Mouse (Mus musculus) G1E (cell line): ENCODE measurements at regions not wholly inside any gene's neighbourhood (a gene's known extent, or its start where the extent isn't known, plus 50 kb on each side); places are given as distances from the start of the nearest gene placed in this dataset.

Source experiments
- ATAC-seq: 2 replicates; pipeline ENCODE4 v1.8.0; 2016; ENCODE audit warnings: mild to moderate bottlenecking; ENCODE audit not compliant: insufficient number of reproducible peaks, poor library complexity, low FRiP score, severe bottlenecking; ENCODE audit errors: extremely low read depth
- DNase-seq: peaks from one replicate; pipeline ENCODE4 v3.0.0; 2012; ENCODE audit warnings: low spot score
- H3K27me3 ChIP-seq: 2 replicates; pipeline ENCODE4 v1.6.1; 2012; ENCODE audit warnings: mild to moderate bottlenecking, low read length, inconsistent platforms; ENCODE audit not compliant: insufficient read depth
- H3K36me3 ChIP-seq: replicated peaks from 2 replicates; pipeline ENCODE3; 2012; ENCODE audit warnings: mild to moderate bottlenecking, inconsistent platforms
- H3K4me1 ChIP-seq: 2 replicates; pipeline ENCODE4 v1.6.1; 2012; ENCODE audit warnings: low read depth, low read length, inconsistent platforms, mixed read lengths; ENCODE audit not compliant: insufficient read depth
- H3K4me3 ChIP-seq: 2 replicates; pipeline ENCODE4 v1.5.1; 2012; ENCODE audit warnings: low read depth, mild to moderate bottlenecking, inconsistent platforms, low read length, moderate library complexity, mixed read lengths
- H3K9me3 ChIP-seq: replicated peaks from 2 replicates; pipeline ENCODE4 v1.6.1; 2012; ENCODE audit warnings: inconsistent platforms
- CTCF ChIP-seq: IDR thresholded peaks from 2 replicates; pipeline ENCODE4 v1.5.1; 2012; ENCODE audit warnings: low read depth, low read length, inconsistent platforms, mixed read lengths
- GATA1 ChIP-seq: IDR thresholded peaks from 2 replicates; pipeline ENCODE4 v1.6.1; 2012; ENCODE audit warnings: borderline replicate concordance, low read length, inconsistent platforms, mixed read lengths
- GATA2 ChIP-seq: IDR thresholded peaks from 2 replicates; pipeline ENCODE4 v1.6.1; 2012; ENCODE audit warnings: low read depth, low read length, inconsistent platforms, borderline replicate concordance
- POLR2AphosphoS5 ChIP-seq: IDR thresholded peaks from 2 replicates; pipeline ENCODE4 v1.6.1; 2012; ENCODE audit warnings: low read depth, low read length, inconsistent platforms; ENCODE audit not compliant: insufficient replicate concordance
- TAL1 ChIP-seq: conservative IDR thresholded peaks from 2 replicates; pipeline ENCODE4 v1.6.1; 2012; ENCODE audit warnings: low read depth, low read length, inconsistent platforms, mixed read lengths

GRCm38 (mm10) chr12:9469655-9470470 lies 100.1 kb upstream of the Osr1 start:
- Histone ChIP-seq H3K36me3 (no peaks in the 10 kb centered on the region), H3K4me3 (no peak overlapping the region), H3K9me3 (no peaks in the 10 kb centered on the region), H3K4me1 (no peaks in the 10 kb centered on the region), H3K27me3 (no peaks in the 10 kb centered on the region)
- TF ChIP-seq GATA1: no peak
- ATAC-seq (no peak), DNase-seq (no peak)

- TF ChIP-seq CTCF: no peak
- no peak for TF ChIP-seq POLR2AphosphoS5
- TF ChIP-seq GATA1: no peak
- no peak for TF ChIP-seq TAL1
- no peak for TF ChIP-seq GATA2
- no peaks in the 10 kb centered on the region for H3K9me3 ChIP-seq
- H3K27me3 ChIP-seq: no peaks in the 10 kb centered on the region
- no peaks in the 10 kb centered on the region for H3K36me3 ChIP-seq
- no peaks in the 10 kb centered on the region for H3K4me1 ChIP-seq
- ATAC-seq (no peak), DNase-seq (no peak)
- H3K4me3 ChIP-seq: no peak overlapping the region
These were observed 94.1 kb upstream of the Osr1 start for GRCm38 (mm10) chr12:9475836-9476235.

GRCm38 (mm10) chr12:9478201-9478600 lies 91.7 kb upstream of the Osr1 start:
- DNase-seq (no peak), ATAC-seq (no peak)
- H3K4me3 ChIP-seq: no peak overlapping the region
- no peaks in the 10 kb centered on the region for H3K27me3 ChIP-seq
- no peaks in the 10 kb centered on the region for H3K36me3 ChIP-seq
- TF ChIP-seq GATA2 (no peak), TAL1 (no peak), GATA1 (no peak), CTCF (no peak), POLR2AphosphoS5 (no peak)
- no peaks in the 10 kb centered on the region for H3K4me1 ChIP-seq
- no peaks in the 10 kb centered on the region for H3K9me3 ChIP-seq

GRCm38 (mm10) chr12:9487674-9488413 lies 82.1 kb upstream of the Osr1 start:
- Histone ChIP-seq H3K4me1 (no peaks in the 10 kb centered on the region), H3K36me3 (no peaks in the 10 kb centered on the region), H3K4me3 (no peak overlapping the region), H3K27me3 (no peaks in the 10 kb centered on the region), H3K9me3 (peaks cover 15% of the 10 kb centered on the region)
- DNase-seq: no peak
- no peak for ATAC-seq
- TF ChIP-seq GATA1 (no peak), CTCF (no peak), TAL1 (no peak), GATA2 (no peak)

GRCm38 (mm10) chr12:9513926-9514325 lies 56.0 kb upstream of the Osr1 start:
- no peaks in the 10 kb centered on the region for H3K4me1 ChIP-seq
- H3K9me3 ChIP-seq: 0 out of 2 replicates have a peak, but pooled peaks cover 2% of the 10 kb centered on the region
- TF ChIP-seq GATA2 (no peak), POLR2AphosphoS5 (no peak), CTCF (no peak), TAL1 (no peak), GATA1 (no peak)
- DNase-seq (no peak), ATAC-seq (no peak)
- no peaks in the 10 kb centered on the region for H3K27me3 ChIP-seq
- H3K36me3 ChIP-seq: no peaks in the 10 kb centered on the region
- no peak overlapping the region for H3K4me3 ChIP-seq

- ATAC-seq (no peak), DNase-seq (no peak)
- Histone ChIP-seq H3K4me3 (no peak overlapping the region), H3K4me1 (no peaks in the 10 kb centered on the region), H3K36me3 (no peaks in the 10 kb centered on the region), H3K9me3 (0 out of 2 replicates have a peak, but pooled peaks cover 2% of the 10 kb centered on the region), H3K27me3 (no peaks in the 10 kb centered on the region)
- TF ChIP-seq TAL1: no peak
These were observed 51.1 kb upstream of the Osr1 start for GRCm38 (mm10) chr12:9518782-9519181.
